Mouse (Mus musculus) kidney, postnatal 4 days (tissue): Measurements from ENCODE around the gene Mok.
A peak's percentile ranks its signal among the peaks of the same experiment; 100 is the strongest.

ENCODE experiments used
- DNase-seq, 2 experiments: peaks; one replicate each; pipeline ENCODE4 v3.0.0; 2021; ENCODE audit warnings: mixed read lengths in 2 of 2

Gene Mok

DNA sequence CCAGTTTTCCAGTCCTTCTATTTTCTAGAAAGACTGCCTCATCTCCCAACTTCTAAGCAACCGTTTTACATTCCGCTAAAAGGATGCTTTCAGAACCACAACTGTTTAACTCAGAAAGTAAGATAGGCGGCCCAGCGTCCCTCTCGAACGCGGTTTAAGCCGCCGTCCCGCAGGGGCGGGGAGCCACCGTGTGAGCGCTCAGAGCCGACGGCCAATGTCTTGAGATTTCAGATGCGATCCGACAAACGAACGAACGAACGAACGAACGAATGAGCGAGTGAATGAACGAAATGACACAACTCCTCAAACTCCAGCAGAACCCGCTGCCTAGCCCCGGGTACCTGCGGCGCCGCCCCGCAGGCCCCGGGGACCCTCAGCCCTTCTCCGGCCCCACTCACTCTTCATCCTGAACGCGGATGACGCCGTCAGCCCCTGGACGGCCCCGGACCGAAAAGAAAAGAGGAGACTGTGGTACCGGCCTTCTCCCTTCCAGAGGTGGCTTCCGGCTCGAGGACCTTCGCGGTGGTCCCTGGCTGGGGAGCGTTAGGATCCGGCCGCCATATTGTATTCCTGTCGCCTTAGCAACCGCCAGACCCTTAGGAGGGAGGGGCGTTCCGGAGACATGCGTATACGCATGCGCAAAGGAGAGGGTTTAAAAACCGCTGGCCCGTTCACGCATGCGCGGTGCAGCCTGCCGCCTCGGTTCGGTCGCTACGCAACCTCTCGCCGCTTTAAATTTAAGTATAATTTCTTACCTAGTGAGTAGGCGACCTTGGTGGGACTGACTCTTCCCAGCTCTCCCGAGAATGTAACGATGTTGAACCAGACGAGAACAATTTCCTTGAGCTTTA is at the start of gene Mok:
Mok (minus strand) TSS at position 592 of the 851 bp plus-strand sequence.
- DNase-seq, result peak; percentile 97

DNA sequence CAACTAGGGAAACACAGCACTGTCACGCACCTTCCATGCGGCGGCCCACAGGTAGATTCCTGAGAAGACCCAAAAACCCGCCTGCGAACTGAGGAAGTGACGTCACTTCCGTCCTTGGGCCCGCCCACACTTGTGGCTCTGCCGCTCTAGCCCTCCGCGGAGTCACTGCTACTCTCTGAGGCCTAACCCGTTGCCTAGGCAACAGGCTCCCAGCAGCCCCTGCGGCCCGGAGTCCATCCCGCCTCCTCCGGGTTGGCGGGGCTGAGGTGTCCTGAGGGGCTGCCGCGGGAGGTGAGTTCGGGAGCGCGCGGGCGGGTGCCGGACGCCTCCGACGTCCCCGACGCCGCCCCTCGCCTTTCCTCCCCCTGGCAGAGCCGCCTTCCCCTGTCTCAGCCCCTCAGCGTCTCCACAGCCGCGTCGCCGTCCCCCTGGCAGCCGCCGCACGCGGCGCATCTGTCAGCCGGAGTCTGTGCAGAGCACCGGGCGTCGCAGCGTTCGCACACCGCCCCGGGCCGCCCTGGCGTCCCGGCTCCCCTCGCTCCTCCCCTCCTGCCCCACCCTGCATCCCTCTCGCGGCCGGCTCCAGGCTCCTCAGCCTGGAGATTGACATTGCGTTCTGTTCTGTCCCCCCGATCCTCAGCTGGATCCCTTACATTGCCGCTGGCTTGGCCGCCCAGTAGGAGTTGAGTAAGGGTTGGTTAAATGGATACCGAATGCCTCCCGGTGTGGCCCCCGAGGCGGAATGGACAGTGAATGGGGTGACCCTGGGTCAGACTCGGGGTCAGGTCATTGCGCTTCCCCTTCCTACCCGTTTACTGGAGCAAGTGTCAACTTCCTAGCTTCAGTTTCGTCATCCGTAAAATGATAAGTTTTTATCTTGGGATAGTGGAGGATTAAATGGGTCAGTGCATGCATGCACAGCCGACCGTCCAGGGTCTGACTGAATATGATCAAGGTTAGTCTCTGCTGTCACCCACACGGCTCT is 48.6 kb upstream of the Mok start, which contains the start of the genes Cinp and Tecpr2:
Cinp (minus strand) TSS at position 110 of the 985 bp plus-strand sequence.
Tecpr2 (plus strand) TSS at position 229 of the 985 bp plus-strand sequence.
- DNase-seq, result peak; percentile 96 to 98

- DNase-seq, result no peak
These were observed 47.9 kb upstream of the Mok start for GRCm38 (mm10) chr12:110888606-110889005.

- no peak for DNase-seq
These were observed 47.4 kb upstream of the Mok start for GRCm38 (mm10) chr12:110888106-110888505.

DNA sequence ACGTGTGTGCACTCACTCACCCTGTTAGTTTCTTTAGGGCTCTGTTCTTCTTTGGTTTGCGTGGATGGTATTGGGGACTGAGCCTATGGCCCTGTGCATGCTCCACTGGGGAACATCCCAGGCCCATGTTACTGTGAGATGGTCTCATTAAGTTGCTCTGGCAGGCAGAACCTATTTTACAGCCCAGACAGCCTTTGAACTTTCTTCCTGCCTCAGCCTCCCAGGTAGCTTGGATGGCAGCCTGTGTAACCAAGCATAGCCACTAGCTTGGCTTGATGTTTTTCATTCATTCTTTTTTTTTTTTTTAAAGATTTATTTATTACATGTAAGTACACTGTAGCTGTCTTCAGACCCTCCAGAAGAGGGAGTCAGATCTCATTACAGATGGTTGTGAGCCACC is 44.5 kb upstream of the Mok start:
- no peak for DNase-seq

DNA sequence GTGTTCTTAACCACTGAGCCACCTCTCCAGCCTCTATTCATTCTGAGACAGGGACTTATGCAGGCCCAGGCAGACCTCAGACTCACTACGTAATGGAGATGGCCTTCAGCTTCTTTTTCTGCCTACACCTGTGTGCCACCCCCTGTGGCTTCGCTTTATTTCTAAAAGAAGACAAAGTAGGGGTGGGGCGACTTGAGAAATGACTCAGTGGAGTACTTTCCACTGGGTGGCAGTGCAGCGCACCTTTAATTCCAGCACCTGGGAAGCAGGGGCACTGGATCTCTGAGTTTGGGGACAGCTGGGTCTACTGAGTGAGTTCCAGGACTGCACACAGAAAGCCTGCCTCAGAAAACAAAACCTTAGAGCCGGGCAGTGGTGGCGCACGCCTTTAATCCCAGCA is 41.6 kb upstream of the Mok start:
- peak; percentile 28 to 37 for DNase-seq

DNA sequence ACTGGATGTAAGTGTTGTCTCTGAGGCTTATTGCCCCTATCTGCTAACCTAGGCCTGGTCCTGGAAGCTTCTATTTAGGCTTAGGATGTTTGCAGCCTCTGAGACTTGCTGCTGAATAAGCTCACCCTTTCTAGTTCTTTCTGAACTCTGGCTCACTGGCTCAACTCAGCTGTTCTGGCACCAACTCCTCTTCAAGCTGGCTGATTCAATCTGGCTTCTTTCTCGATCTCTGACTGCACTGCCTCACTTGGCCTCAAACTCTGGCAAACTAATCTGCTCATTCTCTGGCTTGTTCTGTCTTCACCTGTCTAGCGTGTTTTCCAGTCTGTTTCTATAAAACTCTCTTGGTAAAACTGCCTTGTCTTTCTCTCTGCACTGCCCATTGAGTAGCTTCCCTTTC is 34.6 kb upstream of the Mok start:
- DNase-seq, result no peak

DNA sequence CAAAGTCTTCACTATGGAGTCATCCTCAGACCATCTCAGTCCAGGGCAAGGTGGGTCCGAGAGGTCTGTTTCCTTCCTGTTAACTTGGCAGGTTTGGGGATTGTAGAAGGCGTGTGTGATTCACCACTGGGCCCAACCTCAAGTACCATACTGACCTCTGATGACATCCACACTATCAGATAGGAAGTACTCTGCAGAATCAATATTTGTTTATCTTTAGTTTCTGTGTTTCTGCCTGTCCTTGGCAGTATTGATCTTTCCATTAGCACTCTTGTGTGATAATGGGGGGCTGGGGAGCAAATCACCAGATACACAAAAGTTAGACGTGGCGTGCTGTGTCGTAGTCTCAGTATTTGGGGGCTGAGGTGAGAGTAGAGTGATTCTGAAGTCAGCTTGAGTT is 30.5 kb upstream of the Mok start:
- no peak for DNase-seq

GRCm38 (mm10) chr12:110870107-110870506 is 29.4 kb upstream of the Mok start:
- no peak for DNase-seq

GRCm38 (mm10) chr12:110865989-110866388 is 25.2 kb upstream of the Mok start:
- DNase-seq, result no peak

GRCm38 (mm10) chr12:110865571-110865970 is 24.8 kb upstream of the Mok start:
- DNase-seq, result no peak

GRCm38 (mm10) chr12:110864008-110864407 is 23.3 kb upstream of the Mok start:
- no peak for DNase-seq

DNA sequence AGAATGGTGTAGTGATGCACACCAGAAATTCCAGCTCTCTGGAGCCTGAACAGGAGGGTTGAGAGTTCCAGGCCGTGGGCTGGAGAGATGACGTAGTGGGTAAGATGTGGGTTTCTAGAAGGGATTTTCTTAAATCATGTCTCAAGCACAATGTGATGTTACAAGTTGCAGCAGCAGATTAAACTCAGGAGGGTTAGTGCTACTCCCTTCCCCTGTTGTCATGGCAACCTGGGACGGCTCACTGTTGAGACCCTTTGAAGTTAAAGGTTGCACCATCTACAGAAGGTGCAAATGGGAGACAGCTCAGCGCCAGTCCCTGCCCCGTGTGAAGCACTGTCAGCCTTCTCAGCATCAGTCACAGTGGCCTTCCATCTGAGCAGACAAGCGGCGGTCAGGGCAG is 20.5 kb upstream of the Mok start:
- no peak for DNase-seq

DNA sequence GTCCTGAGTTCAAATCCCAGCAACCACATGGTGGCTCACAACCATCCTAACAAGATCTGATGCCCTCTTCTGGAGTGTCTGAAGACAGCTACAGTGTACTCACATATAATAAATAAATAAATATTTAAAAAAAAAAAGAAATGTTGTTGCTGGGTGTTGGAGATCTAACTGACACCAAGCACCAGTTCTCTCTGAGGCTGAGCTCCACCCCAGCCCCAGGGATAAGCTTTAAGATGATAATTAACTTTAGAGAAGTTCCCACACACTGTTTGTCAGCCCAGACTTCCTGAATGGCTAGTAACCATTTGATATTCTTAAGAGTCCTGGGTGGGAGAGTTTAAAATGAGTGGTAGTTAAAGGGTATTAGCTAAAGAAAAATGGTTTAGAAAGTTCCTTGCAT is 19.6 kb upstream of the Mok start:
- DNase-seq, result no peak

DNA sequence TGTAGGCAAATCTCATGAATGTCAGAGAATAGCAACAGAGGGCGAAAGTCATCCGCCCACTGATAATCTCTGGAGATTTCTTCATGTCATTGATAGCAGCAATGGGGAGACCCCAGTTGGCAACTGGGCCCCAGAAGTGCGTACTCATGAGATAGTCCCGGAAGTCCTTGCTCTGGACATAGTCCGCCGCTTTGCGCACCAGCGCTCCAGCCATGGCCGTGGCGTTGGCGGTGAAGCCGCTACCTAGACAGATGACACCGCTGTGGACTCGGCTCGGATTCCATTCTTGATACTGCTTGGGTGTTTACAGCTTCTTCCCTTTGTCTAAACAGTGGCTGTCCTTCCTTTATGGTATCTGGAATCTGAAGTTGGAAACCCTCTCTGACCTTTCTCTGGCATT is 17.9 kb upstream of the Mok start:
- DNase-seq, result peak in 1 of 2 experiments; percentile 37

GRCm38 (mm10) chr12:110857196-110857595 is 16.5 kb upstream of the Mok start:
- DNase-seq, result no peak

DNA sequence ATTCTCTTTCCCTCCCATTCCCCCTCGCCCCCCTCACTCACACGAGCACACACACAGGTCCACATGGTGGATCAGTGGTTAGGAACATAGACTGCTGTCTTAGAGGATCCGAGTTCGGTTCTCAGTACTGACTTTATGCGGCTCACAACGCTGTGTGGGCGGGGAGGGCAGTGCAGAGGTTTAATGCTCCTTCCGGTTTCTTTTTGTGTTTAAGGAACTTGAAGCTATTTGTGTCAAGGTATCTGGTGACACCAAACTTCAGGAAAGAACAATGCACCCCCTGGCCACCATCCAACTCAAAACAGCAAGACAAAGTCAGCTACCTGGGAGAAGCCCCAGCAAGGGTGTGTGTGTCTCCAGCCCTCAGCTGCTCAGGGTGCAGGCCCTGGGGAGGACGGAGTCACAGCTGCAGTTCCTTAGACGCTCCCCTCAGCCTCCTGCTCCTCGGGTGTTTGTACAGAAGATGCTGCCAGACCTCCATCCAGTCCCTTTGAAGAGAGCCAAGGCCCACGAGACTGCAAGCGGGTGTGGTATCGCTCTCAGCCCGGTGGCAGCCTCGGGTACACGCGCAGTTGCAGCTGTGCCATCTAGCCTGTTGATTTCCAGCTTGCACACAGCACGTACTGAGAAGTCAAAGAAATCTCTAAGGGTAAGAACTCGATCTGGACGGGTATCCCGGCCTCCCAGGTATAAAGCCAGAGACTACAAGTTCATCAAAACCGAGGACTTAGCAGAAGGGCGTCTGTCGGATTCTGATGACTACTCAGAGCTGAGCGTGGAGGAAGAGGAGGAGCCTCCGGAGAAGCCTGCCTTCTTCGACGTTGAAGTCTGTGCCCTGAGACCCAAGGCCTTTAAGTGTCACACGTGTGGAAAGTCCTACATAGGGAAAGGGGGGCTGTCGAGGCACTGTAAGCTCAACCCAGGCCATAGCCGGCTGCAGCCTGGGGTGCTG is 14.3 kb upstream of the Mok start:
- no peak for DNase-seq

DNA sequence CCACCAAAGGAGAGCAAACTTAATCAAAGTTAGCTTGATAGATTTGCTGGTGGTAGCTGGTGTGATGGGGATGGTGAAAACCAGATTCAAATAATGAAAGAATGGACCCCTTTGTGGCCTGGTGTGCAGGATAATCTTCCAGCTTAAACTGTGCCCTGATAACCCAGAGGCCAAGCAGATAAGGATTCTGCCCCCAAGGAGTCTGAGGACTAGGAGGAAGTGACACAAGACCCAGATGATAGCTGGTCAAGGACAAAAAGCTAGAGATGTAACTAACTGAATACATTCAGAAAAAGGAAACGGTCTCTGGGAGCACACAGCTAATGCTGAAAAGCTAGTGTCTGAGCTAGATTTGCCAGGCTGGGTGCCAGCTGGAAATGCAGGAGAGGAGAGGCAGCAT is 11.2 kb upstream of the Mok start:
- DNase-seq, result no peak

DNA sequence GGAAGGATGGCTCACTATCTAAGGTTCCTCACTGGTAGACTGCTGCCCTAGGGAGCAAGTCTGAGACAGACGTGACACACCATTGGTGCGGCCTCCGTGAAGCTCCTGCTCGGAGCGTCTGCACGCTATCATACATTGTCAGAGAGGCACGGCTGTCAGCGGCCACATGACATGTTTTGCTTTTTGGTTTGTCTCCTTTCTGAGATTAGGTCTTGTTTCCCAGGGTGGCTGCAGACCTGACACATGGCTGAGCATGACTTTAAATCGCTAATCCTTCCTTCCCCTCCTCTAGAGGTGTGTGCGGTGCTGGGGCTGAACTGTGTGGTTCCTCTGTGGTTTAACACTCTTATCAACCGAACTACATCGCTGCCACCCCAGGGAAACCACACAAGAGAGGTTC is 10.7 kb upstream of the Mok start:
- no peak for DNase-seq

GRCm38 (mm10) chr12:110850929-110851256 is 10.2 kb upstream of the Mok start:
- DNase-seq, result no peak

DNA sequence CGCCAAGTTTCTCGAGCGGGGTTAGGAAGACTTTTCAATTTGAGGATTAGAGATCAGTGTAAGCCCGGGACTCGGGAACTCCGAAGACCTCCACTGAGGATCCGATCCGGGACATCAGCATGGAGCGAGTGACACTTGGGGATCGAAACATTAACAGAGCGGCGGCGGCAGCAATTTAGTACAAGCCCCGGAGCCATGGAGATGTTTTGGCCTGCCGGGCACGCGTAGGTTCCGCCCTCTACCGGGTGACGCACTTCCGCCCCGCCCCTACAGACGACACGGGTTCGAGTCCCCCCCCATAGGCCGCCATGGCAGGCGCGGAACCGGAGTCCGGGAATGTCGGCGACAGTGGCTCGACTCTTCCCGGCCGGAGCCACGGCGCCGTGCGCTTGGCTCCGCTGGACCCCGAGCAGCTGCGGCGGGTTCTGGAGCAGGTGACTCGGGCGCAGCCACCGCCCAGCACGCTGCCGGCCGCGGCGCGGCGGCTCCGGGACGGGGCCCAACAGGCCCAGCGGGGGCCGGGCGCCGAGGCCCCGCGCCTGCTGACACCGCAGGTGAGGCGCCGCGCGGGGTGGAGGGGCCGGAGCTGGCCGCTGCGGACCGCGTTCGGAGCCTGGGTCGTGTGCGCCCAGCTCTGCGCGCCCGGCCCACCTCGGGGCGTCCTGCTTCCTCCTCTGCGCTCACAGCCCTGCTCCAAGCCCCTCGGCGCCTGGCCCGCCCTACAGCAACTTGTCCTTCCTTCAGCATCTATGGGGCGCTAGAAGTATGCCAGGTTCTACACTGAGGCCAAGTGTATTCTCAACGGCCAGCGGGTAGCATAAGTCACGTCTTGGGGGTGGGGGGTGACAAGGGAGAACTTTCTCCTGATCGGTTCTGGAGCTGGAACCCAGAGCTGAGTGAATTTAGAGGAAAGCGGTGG is 9.5 kb upstream of the Mok start, which contains the start of gene Zfp839:
Zfp839 (plus strand) TSS at position 244 of the 919 bp plus-strand sequence.
- peak; percentile 89 to 93 for DNase-seq
